Mouse (Mus musculus): ENCODE results near the gene Leap2. TPM values are rescaled to one million over a fixed set of nuclear protein-coding genes. Genes with fewer than 3 reads are reported as not detected.

The Leap2 gene
- polyA plus RNA-seq, 1 experiment: not detected

- TF ChIP-seq POLR2A (IDR thresholded peaks at IDR 0.05; ENCODE audit: extremely low read depth, insufficient read depth, low read length): no peak
- TF ChIP-seq CTCF (IDR thresholded peaks at IDR 0.05; ENCODE audit: extremely low read depth, insufficient read depth, low read length): no peak
- Histone ChIP-seq H3K27ac (ENCODE audit: insufficient read depth, low read length) (no peak overlapping the region), H3K4me1 (ENCODE audit: control insufficient read depth, insufficient read depth, low read length) (no peaks in the 10 kb centered on the region), H3K4me3 (ENCODE audit: insufficient read depth, low read length) (no peak overlapping the region)
Observed at GRCm38 (mm10) chr11:53458996-53459395, 36.0 kb upstream of the Leap2 start.

DNA sequence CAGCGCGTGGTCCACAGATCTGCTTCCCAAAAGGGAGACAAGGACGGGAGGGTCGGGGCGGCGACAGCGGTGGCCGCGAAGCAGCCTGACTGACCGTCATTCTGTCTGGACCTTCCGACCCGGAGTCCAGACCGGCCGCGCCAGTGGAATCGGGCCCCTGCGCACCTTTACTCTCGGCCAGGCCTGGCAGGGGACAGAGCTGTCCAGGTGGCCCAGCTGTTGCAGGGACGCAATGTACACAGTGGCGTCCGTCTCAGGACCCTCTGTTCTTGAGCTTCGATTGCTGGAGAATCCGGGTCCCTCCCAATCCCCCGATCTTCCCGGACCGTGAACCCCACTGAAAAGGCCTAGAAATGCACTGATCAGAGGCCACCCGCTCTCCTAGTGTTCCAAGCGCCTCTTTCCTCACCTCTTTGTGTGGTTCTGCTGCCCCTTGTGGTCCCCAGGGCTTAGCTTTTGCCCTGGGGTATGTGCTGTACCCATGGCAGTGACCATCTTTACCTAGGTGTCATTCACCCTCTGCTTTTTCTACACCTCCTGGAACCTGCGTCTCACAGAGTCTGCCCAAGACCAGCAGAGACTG, 34.5 kb upstream of the Leap2 start:
- Histone ChIP-seq H3K4me3 (ENCODE audit: insufficient read depth, low read length) (peak overlapping the region; percentile 63), H3K4me1 (ENCODE audit: control insufficient read depth, insufficient read depth, low read length) (no peaks in the 10 kb centered on the region), H3K27ac (ENCODE audit: insufficient read depth, low read length) (peak overlapping the region; percentile 73)
- TF ChIP-seq CTCF (IDR thresholded peaks at IDR 0.05; ENCODE audit: extremely low read depth, insufficient read depth, low read length) (no peak), POLR2A (IDR thresholded peaks at IDR 0.05; ENCODE audit: extremely low read depth, insufficient read depth, low read length) (no peak)

GRCm38 (mm10) chr11:53456474-53457371, 33.8 kb upstream of the Leap2 start, which contains the start of the genes Gm10447 and Shroom1:
Gene Gm10447, minus strand, starts transcription at chr11:53457110.
Gene Shroom1, plus strand, starts transcription at chr11:53457205.
- Histone ChIP-seq H3K4me1 (ENCODE audit: control insufficient read depth, insufficient read depth, low read length) (no peaks in the 10 kb centered on the region), H3K27ac (ENCODE audit: insufficient read depth, low read length) (peak within 1 kb of the TSS; percentile 73), H3K4me3 (ENCODE audit: insufficient read depth, low read length) (peak within 1 kb of the TSS; percentile 63)
- TF ChIP-seq POLR2A (IDR thresholded peaks at IDR 0.05; ENCODE audit: extremely low read depth, insufficient read depth, low read length) (no peak), CTCF (IDR thresholded peaks at IDR 0.05; ENCODE audit: extremely low read depth, insufficient read depth, low read length) (peak; percentile 35)

DNA sequence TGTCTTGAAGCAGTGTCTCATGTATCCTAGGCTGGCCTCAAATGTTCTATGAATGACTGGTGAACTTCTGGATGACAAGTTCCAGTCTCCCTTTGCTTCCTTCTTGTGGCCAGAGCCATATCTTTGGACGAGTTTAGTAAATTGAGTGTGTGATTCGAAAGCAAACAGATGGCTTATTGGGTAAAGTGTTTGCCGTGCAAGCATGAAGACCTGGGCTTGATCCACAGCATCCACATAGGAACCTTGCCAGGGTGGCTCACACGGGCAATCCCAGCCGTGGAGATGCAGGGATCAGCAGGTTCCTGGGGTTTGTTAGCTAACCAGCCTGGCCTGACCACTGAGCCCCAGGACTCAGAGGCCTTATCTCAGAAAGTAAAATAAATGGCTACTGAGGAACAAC, 30.1 kb upstream of the Leap2 start:
- Histone ChIP-seq H3K4me3 (ENCODE audit: insufficient read depth, low read length) (no peak overlapping the region), H3K27ac (ENCODE audit: insufficient read depth, low read length) (no peak overlapping the region), H3K4me1 (ENCODE audit: control insufficient read depth, insufficient read depth, low read length) (no peaks in the 10 kb centered on the region)
- TF ChIP-seq CTCF (IDR thresholded peaks at IDR 0.05; ENCODE audit: extremely low read depth, insufficient read depth, low read length) (no peak), POLR2A (IDR thresholded peaks at IDR 0.05; ENCODE audit: extremely low read depth, insufficient read depth, low read length) (no peak)

DNA sequence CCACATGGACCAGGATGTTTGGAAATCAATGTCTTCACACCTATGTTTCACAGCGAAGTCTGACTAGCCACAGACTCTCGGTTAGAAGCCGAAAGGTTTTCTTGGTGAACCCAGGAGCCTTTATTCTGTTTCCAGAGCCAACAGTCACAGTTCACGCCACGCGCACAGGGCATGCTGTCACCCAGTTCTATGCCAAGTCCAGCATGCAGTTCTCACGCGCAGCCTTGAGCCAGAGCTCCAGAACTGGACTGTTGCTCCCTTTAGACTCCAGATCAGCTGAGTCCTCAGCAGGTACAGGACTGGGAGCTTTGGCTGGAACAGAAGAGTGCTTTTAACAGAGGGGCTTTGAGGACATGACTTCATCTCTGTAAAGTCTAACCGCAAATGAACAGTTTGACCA, 29.4 kb upstream of the Leap2 start:
- TF ChIP-seq POLR2A (IDR thresholded peaks at IDR 0.05; ENCODE audit: extremely low read depth, insufficient read depth, low read length) (no peak), CTCF (IDR thresholded peaks at IDR 0.05; ENCODE audit: extremely low read depth, insufficient read depth, low read length) (no peak)
- H3K27ac ChIP-seq (ENCODE audit: insufficient read depth, low read length): no peak overlapping the region
- H3K4me1 ChIP-seq (ENCODE audit: control insufficient read depth, insufficient read depth, low read length): no peaks in the 10 kb centered on the region
- H3K4me3 ChIP-seq (ENCODE audit: insufficient read depth, low read length): no peak overlapping the region

DNA sequence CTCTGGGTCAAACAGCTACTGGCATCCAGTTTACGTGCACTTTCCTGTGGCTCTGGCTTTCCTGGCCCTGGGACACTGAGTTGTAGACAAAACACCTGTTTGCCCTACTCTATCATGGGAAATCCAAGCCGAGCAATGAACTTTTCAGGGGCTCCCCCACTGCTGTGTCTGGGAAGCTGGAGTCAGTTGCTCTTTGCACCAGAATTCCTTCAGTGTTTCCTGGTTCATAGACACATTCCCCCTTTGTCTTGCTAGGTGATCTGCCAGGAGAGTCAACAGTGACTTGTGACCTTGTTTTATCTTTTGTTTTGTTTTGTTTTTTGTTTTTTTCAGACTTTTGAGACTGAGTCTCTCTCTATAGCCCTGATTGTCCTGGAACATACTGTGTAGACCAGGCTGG, 28.4 kb upstream of the Leap2 start:
- H3K4me1 ChIP-seq (ENCODE audit: control insufficient read depth, insufficient read depth, low read length): no peaks in the 10 kb centered on the region
- no peak overlapping the region for H3K4me3 ChIP-seq (ENCODE audit: insufficient read depth, low read length)
- TF ChIP-seq CTCF (IDR thresholded peaks at IDR 0.05; ENCODE audit: extremely low read depth, insufficient read depth, low read length): no peak
- no peak for TF ChIP-seq POLR2A (IDR thresholded peaks at IDR 0.05; ENCODE audit: extremely low read depth, insufficient read depth, low read length)
- no peak overlapping the region for H3K27ac ChIP-seq (ENCODE audit: insufficient read depth, low read length)

- no peak for TF ChIP-seq POLR2A (IDR thresholded peaks at IDR 0.05; ENCODE audit: extremely low read depth, insufficient read depth, low read length)
- no peak for TF ChIP-seq CTCF (IDR thresholded peaks at IDR 0.05; ENCODE audit: extremely low read depth, insufficient read depth, low read length)
- no peaks in the 10 kb centered on the region for H3K4me1 ChIP-seq (ENCODE audit: control insufficient read depth, insufficient read depth, low read length)
- no peak overlapping the region for H3K27ac ChIP-seq (ENCODE audit: insufficient read depth, low read length)
- H3K4me3 ChIP-seq (ENCODE audit: insufficient read depth, low read length): no peak overlapping the region
Observed at GRCm38 (mm10) chr11:53450070-53450705, 27.2 kb upstream of the Leap2 start.

DNA sequence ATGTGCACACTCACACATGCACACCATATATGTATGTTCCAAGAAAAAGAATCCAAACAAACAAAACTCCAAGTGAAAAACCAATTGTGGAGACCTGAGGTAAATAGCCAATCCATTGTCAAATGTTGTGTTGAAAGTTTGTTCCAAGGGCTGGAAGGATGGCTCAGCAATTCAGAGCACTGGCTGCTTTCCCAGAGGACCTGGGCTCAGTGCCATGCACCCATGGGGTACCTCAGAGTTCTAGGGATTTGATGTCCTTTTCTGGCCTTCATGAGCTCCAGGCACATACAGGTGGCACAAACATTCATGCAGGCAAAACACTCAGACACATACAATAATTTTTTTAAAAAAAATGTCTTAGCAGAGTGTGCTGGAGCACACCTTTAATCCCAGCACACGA, 25.6 kb upstream of the Leap2 start:
- TF ChIP-seq POLR2A (IDR thresholded peaks at IDR 0.05; ENCODE audit: extremely low read depth, insufficient read depth, low read length) (no peak), CTCF (IDR thresholded peaks at IDR 0.05; ENCODE audit: extremely low read depth, insufficient read depth, low read length) (no peak)
- no peak overlapping the region for H3K4me3 ChIP-seq (ENCODE audit: insufficient read depth, low read length)
- H3K4me1 ChIP-seq (ENCODE audit: control insufficient read depth, insufficient read depth, low read length): no peaks in the 10 kb centered on the region
- no peak overlapping the region for H3K27ac ChIP-seq (ENCODE audit: insufficient read depth, low read length)

- no peak overlapping the region for H3K27ac ChIP-seq (ENCODE audit: insufficient read depth, low read length)
- H3K4me1 ChIP-seq (ENCODE audit: control insufficient read depth, insufficient read depth, low read length): no peaks in the 10 kb centered on the region
- H3K4me3 ChIP-seq (ENCODE audit: insufficient read depth, low read length): no peak overlapping the region
- no peak for TF ChIP-seq CTCF (IDR thresholded peaks at IDR 0.05; ENCODE audit: extremely low read depth, insufficient read depth, low read length)
- no peak for TF ChIP-seq POLR2A (IDR thresholded peaks at IDR 0.05; ENCODE audit: extremely low read depth, insufficient read depth, low read length)
Observed at GRCm38 (mm10) chr11:53447996-53448395, 25.0 kb upstream of the Leap2 start.
